Mouse (Mus musculus): Measurements from ENCODE around the gene Ilkap. TPM values are rescaled to one million over a fixed set of nuclear protein-coding genes. Genes with fewer than 3 reads are reported as not detected.

Gene Ilkap
- total RNA-seq, 4 experiments from 2014 or later, result 89.4 to 138 (median 108) TPM

DNA sequence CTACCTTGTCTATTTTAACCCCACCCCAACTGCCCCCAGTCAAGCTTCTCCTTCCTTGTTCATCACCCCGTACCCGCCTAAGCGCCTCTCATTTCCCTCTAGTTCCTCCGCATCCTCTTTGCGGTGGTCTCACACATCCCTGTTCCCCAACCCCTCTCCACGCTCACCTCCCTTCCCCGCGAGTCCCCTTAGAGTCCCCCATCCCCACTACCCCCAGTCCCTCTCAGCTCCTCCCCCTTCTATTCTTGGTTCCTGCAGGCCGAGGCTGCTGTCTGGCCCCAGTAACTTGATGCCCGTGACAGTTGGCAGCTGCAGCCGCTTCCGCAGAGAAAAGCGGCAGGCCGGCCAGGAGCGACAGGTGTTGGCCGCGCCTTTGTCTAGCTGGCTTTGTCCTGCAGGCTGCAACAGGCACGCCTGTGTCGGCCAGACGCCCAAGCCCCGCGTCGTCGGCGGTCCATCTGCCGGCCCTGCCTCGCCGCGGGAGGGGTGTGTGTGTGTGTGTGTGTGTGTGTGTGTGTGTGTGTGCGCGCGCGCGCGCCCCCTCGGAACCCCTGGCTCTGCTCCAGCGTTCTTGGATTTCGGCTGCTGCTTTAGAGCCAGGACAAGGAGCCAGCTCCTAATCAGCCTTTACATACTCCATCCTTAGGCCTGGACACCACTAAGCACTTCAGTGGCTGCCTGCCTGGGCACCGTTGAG is 15.4 kb upstream of the Ilkap start, which contains the start of gene Hes6:
Gene Hes6, minus strand, starts transcription at position 141 of the 697 bp plus-strand sequence.
- DNase-seq, result no peak

DNA sequence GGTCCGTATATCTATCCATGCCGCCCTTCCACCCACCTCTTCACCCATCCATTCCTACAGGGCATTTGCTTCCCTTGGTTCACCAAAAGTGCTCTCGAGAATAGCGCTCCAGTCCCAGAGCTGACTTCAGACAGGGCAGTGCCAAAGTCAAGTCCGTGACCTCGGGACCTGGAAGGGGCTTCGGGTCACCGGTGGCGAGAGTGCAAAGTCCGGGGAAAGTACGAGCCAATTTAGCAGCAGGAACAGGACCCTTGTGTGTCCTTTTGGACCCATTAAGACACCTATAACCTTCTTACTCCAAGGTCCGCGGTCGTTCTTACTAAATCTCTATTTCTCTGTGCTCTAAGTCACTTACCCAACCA is 14.9 kb upstream of the Ilkap start:
- no peak for DNase-seq

DNA sequence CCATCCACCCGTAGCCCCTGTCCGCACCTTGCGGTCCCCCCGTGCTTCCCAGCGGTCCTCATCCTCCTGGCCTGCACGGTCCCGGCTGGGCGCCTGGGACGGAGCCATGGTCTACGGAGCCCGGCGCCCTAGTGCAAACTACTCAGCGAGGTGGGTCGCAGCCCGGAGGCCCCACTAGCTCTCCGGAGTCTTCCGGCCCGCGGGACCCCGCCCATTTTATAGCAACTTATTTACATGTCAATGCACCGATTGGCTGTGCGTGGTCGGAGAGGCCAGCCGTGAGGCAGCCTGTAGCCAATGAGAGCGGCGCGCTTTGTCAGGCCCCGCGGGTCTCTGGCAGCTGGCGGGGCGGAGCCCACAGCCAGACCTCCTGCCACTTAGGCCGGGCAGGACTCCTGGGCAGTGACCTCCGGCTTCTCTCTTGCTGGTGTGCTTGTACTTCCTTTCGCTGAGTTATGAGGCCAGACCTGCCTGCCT is 14.5 kb upstream of the Ilkap start:
- peak; percentile 96 for DNase-seq

DNA sequence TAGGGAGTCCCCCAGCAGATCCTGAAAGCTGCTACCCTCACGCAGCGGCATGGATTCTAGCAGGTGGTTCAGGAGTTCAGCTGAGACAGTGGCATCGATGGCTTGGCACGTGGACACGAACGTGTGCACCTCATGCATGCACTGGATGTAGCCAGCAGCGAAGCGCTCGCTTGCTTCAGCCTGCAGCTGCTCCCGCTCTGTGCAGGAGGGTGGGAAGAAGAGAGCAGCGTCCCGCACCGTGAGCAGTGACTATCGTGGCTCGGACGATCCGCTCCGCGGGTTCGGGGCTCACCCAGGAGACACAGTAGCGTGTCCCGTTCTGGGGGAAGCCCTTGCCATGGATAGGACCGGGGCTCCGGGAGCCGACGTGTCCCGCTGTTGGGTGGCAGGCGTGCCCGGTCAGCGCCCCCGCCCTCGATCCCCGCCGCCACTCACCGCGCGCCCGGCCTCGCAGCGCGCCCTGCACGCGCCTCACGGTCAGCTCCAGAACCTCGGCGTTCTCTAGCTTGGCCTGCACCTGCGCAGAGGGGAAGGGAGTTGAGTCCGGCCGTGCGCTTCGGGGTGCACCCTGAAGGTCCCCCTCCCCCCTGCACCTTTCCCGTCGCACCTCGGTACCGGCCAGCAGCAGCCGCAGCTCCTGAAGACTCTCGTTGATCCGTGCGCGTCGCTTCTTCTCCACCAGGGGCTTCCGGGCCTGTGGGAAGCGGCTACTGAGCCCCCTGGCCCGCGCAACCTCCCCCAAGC is 13.8 kb upstream of the Ilkap start:
- DNase-seq, result no peak

DNA sequence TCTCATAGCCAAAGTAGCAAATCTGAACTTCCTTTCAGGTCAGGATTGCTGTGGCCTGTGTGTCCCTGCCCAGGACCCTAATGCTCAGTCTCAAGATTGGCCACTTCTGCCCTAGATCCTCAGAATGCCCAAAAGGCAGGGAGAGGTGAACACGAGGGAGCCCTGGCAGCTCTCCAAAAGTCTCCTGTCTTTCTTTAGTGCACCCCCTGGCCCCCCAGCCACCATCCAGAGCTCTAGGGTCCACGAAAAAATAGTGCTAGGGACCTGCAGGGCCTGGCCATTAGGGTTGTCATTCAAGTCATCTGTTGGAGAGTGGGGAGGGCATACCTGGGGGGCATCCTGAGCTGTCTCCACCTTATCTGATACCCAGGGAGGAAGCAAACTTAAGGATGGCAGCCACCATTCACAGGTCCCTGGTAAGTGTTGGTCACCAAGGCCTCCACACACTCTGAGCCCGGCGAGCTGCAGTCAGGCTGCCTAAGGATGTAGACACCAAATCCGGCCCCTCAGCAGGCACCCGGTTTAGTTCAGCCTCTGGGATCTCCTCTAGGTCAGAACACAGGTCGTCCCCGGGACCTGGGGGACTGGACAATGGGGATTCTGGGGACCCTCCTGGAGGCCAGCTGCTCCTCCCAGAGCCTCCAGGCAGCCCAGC is 13.1 kb upstream of the Ilkap start:
- no peak for DNase-seq

DNA sequence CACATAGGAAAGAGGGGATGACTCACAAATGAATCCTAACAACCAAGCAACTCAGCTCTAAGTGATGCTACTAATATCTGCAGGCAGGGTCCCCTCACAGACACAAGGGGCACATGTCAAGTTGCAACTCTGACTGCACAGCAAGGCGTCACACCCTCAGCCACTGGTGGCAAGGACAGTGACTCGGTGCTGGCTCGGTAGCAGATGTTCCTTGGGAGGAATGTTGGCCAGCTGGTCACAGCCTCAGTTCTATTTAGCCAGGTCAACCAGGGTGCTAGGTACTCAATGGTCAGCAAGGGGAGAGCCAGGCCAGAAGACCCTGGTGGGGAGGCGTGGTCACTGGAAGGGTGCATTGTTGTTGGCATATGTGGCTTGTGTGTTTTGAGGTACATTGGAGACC is 9.2 kb upstream of the Ilkap start:
- no peak for DNase-seq

DNA sequence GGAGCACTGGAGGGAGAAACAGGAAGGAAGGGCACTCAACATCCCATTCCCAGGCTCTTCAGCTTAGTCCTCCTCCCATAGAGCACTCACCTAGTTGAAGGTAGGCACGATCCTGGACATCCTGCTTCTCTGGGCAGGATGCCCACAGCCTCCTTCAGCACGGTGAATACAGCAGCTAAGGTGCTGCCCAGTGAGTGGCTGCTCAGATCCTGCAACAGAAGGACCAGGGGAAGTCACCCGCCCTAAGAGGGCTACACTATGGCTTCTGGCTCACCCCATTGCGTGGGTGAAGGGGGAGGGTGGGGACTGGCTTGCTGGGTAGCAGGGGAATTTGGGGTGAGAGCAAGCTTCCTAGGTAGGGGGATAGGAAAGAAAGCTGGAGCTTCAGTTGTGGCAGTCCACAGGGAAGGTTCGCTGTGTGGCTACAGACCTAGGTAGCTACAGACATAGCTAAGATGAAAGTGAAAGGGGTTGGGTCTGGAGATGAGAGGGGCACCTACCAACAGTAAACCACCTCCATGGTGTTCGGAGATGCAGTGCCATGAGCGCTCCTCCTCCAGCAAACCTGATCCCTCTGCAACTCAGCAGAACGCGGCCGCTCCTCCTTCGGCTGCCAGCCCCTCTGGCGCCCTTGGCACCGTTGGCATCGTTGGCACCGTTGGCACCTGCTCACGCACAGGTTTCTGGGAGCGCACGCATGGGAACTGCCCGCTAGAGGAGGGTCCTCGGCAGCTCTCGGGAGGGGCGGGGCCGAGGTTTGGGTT is 7.0 kb upstream of the Ilkap start:
- no peak for DNase-seq

DNA sequence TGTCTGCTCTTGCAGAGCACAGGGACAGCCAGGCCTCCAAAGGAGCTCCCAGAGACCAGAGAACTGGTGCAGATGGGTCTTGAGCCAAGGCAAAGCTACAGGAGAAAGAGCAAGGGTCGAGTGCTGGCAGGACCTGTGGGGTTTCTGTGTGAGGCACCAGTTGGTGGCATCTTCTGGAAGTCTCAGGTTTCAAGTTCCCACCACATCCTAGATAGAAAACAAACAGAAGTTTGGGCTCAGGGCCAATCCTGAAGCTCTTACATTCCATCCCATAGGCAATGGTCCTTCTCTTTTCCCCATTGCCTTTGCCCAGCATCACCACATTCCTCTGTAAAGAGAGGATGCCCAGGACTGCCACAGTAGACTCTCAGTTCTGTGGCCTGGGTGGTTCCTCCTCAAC is 6.4 kb upstream of the Ilkap start:
- no peak for DNase-seq

DNA sequence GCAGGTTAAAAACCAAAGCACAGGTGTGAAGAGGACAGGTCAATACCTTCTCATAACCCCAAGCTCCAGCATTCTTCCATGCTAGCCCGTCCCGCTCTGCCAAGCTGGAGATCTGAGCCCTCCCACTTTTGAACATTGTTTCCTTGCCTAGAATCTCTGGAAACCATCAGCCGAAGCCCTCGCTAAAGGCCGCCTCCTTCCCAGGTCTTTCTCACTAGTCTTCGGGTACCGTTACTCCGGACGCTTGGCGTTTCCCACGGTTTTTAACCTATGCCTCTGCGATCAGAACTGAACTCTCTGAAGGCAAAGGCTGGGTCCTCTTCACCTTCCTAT is 722 bp downstream of the Ilkap start:
- no peak for DNase-seq

DNA sequence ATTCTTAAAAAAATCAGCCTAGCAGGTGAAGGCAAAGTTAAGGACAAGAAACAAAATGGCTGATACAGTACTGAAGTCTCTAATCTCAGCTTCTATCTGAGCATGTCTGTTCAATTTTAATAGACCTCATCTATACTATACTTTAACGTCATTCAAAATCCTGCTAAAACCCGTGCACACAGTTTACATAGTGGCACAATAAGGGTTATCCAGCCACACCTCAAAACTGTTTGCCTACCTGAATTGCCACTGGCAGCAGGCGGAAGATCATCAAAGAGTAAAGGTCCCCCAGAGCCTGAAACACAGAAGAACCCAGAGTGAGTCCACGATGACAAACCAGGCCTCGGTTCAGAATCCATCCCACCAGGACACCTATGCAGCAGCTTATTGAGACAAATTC is 8.2 kb downstream of the Ilkap start:
- DNase-seq, result no peak

DNA sequence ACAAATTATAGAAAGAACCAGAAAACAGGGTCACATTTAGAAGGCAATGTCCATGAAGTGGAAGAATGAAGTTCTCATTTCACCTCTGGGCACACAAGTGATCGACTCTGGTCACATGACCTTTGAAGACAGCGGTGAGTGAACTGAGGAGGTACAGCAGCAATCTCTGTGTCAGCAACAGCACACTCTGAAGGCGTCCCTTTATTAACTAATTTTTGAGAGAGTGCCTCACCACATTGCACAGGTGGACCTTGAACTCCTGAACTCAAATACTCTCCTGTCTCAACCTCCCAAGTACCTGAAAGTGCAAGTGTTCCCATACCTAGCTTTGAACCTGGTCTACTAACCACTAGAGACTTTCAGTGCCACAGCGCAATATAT is 17.5 kb downstream of the Ilkap start:
- DNase-seq, result no peak

DNA sequence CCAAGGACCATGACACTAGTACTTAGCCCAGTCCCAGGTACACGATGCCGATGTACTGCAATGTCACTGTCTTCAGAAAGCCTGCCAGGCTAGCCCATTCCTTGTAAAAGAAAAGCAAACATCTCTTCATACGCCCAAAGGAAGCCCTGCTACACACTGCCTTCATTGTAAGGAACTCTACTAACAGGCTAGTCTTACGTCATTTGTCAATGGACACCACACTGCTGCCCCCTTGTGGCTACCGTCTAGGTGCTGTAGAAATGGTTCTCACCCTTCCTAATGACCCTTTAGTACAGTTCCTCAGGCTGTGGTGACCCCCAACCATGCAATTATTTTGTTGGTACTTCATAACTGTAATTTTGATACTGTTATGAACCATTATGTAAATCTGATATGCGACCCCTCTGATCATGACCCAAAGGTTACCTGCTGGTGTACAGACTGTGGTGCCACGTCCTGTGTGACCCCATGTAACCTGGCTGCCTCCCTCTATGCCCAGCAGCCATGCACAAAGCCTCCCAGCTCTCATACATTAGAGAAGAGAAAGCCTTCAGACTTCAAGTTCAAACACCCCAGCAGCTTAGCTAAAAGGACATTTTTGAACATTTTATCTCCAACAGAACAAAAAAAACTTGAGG is 18.0 kb downstream of the Ilkap start:
- DNase-seq, result no peak

DNA sequence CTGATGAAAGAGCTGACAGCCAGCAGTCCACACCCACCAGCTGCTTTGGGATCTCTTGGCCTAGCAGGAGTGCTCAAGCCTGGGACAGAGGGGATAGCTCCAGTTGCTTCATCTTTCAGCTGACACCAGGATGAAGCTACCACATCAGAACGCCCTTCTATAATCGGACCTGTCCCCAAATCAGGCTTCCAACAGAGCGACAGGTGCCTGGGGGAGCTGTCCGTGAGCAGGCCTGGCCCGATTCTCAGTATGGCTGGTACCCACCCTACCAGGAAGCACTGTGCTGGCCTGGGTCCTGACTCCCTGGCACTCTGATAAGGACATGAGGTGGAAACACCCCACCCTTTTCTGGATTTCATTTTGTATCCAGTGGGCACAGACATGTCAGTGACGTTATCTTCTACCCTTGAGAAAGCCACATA is 25.2 kb downstream of the Ilkap start:
- no peak for DNase-seq

DNA sequence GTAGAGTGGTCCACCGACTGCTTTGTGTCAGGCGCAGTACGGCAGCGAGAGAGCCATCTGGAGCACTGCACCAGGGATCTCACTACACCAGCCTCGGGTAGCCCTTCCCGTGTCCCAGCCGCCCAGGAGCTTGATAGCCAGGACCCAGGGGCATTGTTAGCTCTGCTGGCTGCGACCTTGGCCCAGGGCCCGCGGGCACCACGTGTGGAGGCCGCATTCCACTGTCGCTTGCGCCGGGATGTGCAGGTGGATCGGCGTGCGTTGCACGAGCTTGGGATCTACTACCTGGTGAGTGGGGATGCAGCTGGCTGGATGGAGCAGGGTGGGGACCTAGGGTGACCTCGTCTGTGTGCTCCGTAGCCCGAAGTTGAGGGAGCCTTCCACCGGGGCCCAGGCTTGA is 28.6 kb downstream of the Ilkap start:
- DNase-seq, result no peak

DNA sequence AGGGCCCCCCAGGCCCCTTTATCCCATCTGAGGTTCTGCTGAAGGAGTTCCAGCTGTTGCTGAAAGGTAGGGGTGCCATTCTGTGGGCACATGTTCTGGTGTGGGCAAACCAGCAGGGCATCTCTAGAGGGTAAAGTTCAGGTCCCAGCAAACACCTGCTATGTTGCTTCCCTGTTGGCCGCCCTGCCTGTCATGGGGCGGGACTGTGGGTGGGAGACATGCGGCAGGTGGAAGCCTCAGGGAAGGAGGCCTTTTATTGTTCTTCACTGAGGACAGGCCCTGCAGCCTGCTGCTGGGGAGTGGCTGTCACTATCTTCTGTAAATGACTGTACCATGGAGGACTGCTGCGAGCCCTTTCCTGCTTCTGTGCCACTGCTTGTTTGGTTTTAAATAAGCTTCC is 29.2 kb downstream of the Ilkap start:
- DNase-seq, result no peak

DNA sequence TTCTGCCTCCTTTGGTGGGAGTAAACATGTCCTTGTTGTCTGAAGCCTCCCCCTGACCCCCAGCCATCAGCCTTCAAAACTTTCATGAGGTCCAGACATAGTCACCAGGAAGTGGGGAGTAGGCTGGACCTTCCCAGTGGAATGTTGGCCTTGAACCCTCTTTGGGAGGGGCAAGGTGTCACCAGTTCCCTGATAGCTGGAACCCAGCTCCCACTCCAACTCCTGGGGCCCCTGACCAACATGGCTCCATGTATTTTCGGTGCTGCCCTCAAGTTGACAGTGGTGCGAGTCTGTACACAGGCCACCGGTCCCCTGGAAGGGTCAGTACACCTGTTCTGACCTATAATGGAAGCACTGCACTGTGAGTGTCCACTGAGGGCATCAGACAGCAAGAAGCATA is 31.3 kb downstream of the Ilkap start:
- no peak for DNase-seq

DNA sequence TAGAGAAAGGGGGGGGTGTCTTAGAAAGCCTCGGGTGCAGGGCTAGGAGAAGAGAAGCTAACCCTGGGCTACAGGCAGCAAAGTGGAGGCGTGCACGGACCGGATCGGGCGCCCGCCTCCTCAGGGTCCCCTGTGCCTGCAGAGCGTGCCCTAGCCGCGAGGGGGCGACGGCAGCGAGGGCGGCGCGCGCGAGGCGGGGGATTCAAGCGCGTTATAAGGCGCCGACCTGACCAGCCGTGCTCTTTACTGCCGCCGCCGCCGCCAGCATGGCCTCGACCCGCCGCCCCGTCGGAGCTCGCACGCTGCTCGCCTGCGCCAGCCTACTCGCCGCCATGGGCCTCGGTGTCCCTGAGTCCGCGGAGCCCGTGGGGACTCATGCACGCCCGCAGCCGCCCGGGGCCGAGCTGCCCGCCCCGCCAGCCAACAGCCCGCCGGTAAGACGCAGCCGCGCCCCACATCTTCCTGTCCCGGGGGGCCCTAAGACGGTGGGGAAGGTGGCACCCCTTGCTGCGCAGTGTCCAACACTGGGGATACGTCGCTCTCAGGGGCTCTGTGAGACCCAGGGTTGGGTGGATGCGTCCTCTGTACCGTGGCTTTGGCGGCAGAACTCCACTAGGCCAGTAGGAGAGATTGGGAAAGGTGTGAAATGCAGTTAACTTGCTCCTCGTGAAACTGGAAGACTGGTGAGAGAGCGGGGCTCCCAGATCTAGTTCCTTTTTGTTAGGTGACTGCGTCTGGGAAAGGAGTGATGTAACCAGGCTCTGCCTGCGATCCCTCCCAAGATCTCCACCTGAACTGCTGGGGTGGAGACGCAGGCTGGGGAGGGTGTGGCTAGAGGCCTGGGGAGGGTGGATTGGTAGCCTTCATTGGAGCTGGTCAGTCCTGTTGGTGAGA is 32.2 kb downstream of the Ilkap start, which contains the start of gene Erfe:
Gene Erfe, plus strand, starts transcription at position 216 of the 894 bp plus-strand sequence.
- no peak for DNase-seq

DNA sequence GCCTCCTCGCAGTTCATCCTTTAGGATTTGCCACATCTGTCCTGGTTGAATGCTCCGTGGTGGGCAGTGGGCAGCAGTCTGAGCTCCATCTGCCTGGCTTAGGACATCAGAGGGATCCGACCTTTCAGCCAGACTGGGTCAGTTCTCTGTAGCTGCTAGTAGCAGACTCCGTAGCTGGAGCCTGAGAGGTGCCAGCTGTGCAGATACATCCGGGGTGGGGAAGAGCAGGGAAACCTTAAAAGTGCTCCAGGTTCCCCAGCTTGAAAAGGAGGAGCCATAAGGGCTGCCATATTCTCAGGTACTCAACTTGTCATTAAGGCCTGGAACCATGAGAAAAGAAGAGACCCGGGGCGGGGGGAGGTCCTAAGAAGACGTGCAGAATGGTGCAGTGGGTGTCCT is 32.8 kb downstream of the Ilkap start:
- DNase-seq, result no peak

DNA sequence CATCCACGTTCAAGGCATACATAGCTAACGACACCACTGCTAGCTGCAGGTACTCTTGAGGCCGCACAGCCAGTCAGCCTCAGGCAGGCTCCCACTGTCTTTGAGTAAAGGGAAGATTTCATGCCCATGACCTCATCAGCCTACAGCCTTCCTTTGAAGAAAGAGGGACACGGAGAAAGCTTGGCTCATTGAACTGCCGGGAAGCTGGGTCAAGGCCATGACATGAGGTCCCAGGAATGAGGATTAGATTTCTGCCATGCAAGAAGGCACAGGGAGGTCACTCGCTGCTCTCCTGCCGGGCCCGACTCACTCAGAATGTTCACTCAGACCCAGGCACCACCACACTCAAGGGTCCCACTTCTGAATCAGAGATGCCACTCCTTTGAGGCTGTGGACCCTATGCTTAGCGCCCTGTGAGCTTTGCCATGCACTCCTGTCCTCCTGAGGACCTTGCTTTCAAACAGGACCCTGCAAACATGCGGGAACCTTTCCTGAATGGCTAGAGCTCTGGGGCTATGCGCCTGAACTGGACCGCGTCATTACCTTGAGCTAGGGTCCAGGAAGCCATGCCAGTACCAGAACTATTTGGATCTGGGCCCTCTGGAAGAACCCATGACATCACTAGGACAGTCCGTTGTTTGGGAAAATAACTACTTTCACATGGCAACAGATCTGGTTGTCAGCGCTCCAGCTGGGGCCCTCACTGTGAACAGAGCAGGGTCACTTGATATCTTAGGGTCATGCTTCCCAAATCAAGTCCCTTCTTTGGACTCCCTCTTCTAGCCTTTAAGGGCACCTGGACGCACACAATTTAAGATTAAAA is 33.6 kb downstream of the Ilkap start:
- DNase-seq, result no peak

DNA sequence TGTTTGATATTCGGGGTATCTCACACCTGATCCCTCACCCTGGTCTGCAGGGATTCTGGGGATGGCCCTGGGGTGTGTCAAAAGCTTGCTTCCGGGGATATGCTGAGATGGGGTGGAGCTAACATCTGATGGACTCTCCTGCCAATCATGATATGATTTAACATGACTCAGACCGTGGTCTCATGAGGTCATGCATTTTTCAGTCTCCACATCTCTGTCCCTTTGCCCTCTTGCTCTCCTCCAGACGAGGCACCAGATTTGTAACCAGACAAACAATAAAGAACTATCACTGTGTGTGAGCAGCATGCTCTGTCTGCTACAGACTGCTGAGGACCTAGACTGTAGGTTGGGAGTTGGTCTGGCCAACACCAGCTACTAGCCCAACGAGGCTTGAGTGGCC is 36.5 kb downstream of the Ilkap start:
- DNase-seq, result no peak
